Mouse (Mus musculus) forebrain, embryonic 14.5 days (tissue): Measurements from ENCODE around the gene Krtap21-1. TPM values are rescaled to one million over a fixed set of nuclear protein-coding genes. Genes with fewer than 3 reads are reported as not detected.

Source experiments
- ATAC-seq: fragments of 200-750 bp; cut with Nextera tagmentation; 2 replicates; pipeline ENCODE4 v1.8.0; 2017; ENCODE audit warnings: mild to moderate bottlenecking, moderate library complexity
- DNase-seq: peaks from one replicate; pipeline ENCODE4 v3.0.0-alpha.2; 2015; ENCODE audit warnings: low spot score
- H3K27ac ChIP-seq: fragments of 300-500 bp; sonication (generic); 2 replicates; pipeline ENCODE4 v1.5.1; 2014; ENCODE audit warnings: low read depth, mild to moderate bottlenecking, control low read depth, low read length, moderate library complexity
- H3K27me3 ChIP-seq: fragments of 300-500 bp; sonication (generic); replicated peaks from 2 replicates; pipeline ENCODE4 v1.6.1; 2014; ENCODE audit warnings: low read length, control low read depth, mixed read lengths; ENCODE audit not compliant: control insufficient read depth, insufficient read depth
- H3K36me3 ChIP-seq: fragments of 300-500 bp; sonication (generic); 2 replicates; pipeline ENCODE4 v1.6.1; 2014; ENCODE audit warnings: low read length, control low read depth; ENCODE audit not compliant: control insufficient read depth, insufficient read depth
- H3K4me1 ChIP-seq: fragments of 300-500 bp; sonication (generic); 2 replicates; pipeline ENCODE4 v1.6.1; 2014; ENCODE audit warnings: antibody characterized with exemption, low read length, control low read depth; ENCODE audit not compliant: control insufficient read depth, insufficient read depth
- H3K4me2 ChIP-seq: fragments of 300-500 bp; sonication (generic); 2 replicates; pipeline ENCODE4 v1.6.1; 2014; ENCODE audit warnings: mild to moderate bottlenecking, control low read depth, low read length
- H3K4me3 ChIP-seq: fragments of 300-500 bp; sonication (generic); 2 replicates; pipeline ENCODE4 v1.5.1; 2014; ENCODE audit warnings: low read depth, low read length, control low read depth
- H3K9ac ChIP-seq: fragments of 300-500 bp; sonication (generic); 2 replicates; pipeline ENCODE4 v1.6.1; 2014; ENCODE audit warnings: mild to moderate bottlenecking, low read length, control low read depth, moderate library complexity
- H3K9me3 ChIP-seq: fragments of 300-500 bp; sonication (generic); replicated peaks from 2 replicates; pipeline ENCODE4 v1.6.1; 2016; ENCODE audit warnings: low read length, control low read depth, mixed read lengths; ENCODE audit not compliant: control insufficient read depth
- WGBS: fragments of 180-500 bp; shearing (Covaris S2); extraction: QIAGEN DNeasy Blood & Tissue Kit; methylation state at CpG from one replicate; pipeline ENCODE4 v1.1.7; 2014; 5-methylcytosine and 5-hydroxymethylcytosine counted together
- polyA plus RNA-seq: library from polyadenylated mRNA; unstranded; fragments of >200 nt; fragmentation: Nextera tagmentation; extraction: Ambion mirVana; gene quantifications from 2 replicates; pipeline ENCODE4 v1.2.1, GENCODE M21; 2014

Gene Krtap21-1
- polyA plus RNA-seq = not detected in 2 replicates

- 88% methylated on average over 2 of the region's 2 CpGs for WGBS
- Histone ChIP-seq H3K4me3 (no peak within 1 kb of the TSS), H3K9me3 (no peaks in the 10 kb centered on the region), H3K4me2 (no peak within 1 kb of the TSS), H3K27ac (no peak within 1 kb of the TSS), H3K27me3 (no peaks in the 10 kb centered on the region), H3K36me3 (no peaks in the 10 kb centered on the region), H3K4me1 (no peaks in the 10 kb centered on the region), H3K9ac (no peak within 1 kb of the TSS)
- ATAC-seq (no peak), DNase-seq (no peak)
Measured at GRCm38 (mm10) chr16:89403768-89404167, at the start of gene Krtap21-1. Gene Krtap21-1, minus strand, starts transcription at chr16:89403868.

GRCm38 (mm10) chr16:89429586-89429985, 25.9 kb upstream of the Krtap21-1 start:
- H3K27me3 ChIP-seq = no peaks in the 10 kb centered on the region
- no peaks in the 10 kb centered on the region for H3K4me1 ChIP-seq
- no peak overlapping the region for H3K9ac ChIP-seq
- H3K36me3 ChIP-seq = no peaks in the 10 kb centered on the region
- H3K4me2 ChIP-seq = no peak overlapping the region
- peak; percentile 70 for ATAC-seq
- no peak overlapping the region for H3K4me3 ChIP-seq
- 74% methylated on average over 2 of the region's 2 CpGs for WGBS
- no peak overlapping the region for H3K27ac ChIP-seq
- no peaks in the 10 kb centered on the region for H3K9me3 ChIP-seq
- peak; percentile 33 for DNase-seq

GRCm38 (mm10) chr16:89425310-89425709, 21.6 kb upstream of the Krtap21-1 start:
- no peaks in the 10 kb centered on the region for H3K4me1 ChIP-seq
- H3K9ac ChIP-seq = no peak overlapping the region
- ATAC-seq (no peak), DNase-seq (no peak)
- 94% methylated on average over 5 of the region's 5 CpGs for WGBS
- H3K9me3 ChIP-seq = no peaks in the 10 kb centered on the region
- H3K4me3 ChIP-seq = no peak overlapping the region
- no peaks in the 10 kb centered on the region for H3K27me3 ChIP-seq
- no peak overlapping the region for H3K4me2 ChIP-seq
- H3K36me3 ChIP-seq = no peaks in the 10 kb centered on the region
- H3K27ac ChIP-seq = no peak overlapping the region

GRCm38 (mm10) chr16:89420011-89420410, 16.3 kb upstream of the Krtap21-1 start, which contains the start of gene Krtap6-2:
Gene Krtap6-2, minus strand, starts transcription at chr16:89420111.
- Histone ChIP-seq H3K36me3 (no peaks in the 10 kb centered on the region), H3K9me3 (no peaks in the 10 kb centered on the region), H3K9ac (no peak within 1 kb of the TSS), H3K4me1 (no peaks in the 10 kb centered on the region), H3K27me3 (no peaks in the 10 kb centered on the region), H3K4me3 (no peak within 1 kb of the TSS), H3K27ac (no peak within 1 kb of the TSS), H3K4me2 (no peak within 1 kb of the TSS)
- DNase-seq (no peak), ATAC-seq (no peak)
- 95% methylated on average over 3 of the region's 3 CpGs for WGBS

GRCm38 (mm10) chr16:89416311-89416710, 12.6 kb upstream of the Krtap21-1 start:
- Histone ChIP-seq H3K9ac (no peak overlapping the region), H3K4me2 (no peak overlapping the region), H3K4me1 (no peaks in the 10 kb centered on the region), H3K36me3 (no peaks in the 10 kb centered on the region), H3K4me3 (no peak overlapping the region), H3K9me3 (no peaks in the 10 kb centered on the region), H3K27ac (no peak overlapping the region), H3K27me3 (no peaks in the 10 kb centered on the region)
- no peak for DNase-seq
- no peak for ATAC-seq
- 89% methylated on average over 3 of the region's 3 CpGs for WGBS

- DNase-seq (no peak), ATAC-seq (no peak)
- Histone ChIP-seq H3K27ac (no peak overlapping the region), H3K36me3 (no peaks in the 10 kb centered on the region), H3K4me1 (no peaks in the 10 kb centered on the region), H3K9ac (no peak overlapping the region), H3K4me3 (no peak overlapping the region), H3K9me3 (no peaks in the 10 kb centered on the region), H3K27me3 (no peaks in the 10 kb centered on the region), H3K4me2 (no peak overlapping the region)
- 51% methylated on average over 5 of the region's 5 CpGs for WGBS
Measured at GRCm38 (mm10) chr16:89410345-89411068, 6.8 kb upstream of the Krtap21-1 start.

GRCm38 (mm10) chr16:89372734-89373461, 30.8 kb downstream of the Krtap21-1 start:
- WGBS = 33% methylated on average over 2 of the region's 2 CpGs
- Histone ChIP-seq H3K27me3 (no peaks in the 10 kb centered on the region), H3K9ac (no peak overlapping the region), H3K4me2 (no peak overlapping the region), H3K36me3 (no peaks in the 10 kb centered on the region), H3K4me3 (no peak overlapping the region), H3K4me1 (no peaks in the 10 kb centered on the region), H3K9me3 (no peaks in the 10 kb centered on the region), H3K27ac (no peak overlapping the region)
- ATAC-seq = peak; percentile 72; the same call in 1 of the 2 replicates
- DNase-seq = peak; percentile 16
